Mouse (Mus musculus) adrenal gland, adult (tissue): ENCODE results near the gene Acaa1b.
A peak's percentile ranks its signal among the peaks of the same experiment; 100 is the strongest.

Experiments used
- DNase-seq, 2 experiments: peaks; one replicate each; pipeline ENCODE4 v3.0.0; 2022 to 2023; ENCODE audit warnings: low spot score in 1 of 2; ENCODE audit not compliant: inconsistent age in 2 of 2

The Acaa1b gene

GRCm38 (mm10) chr9:119156278-119157201 lies at the start of gene Acaa1b:
Acaa1b (minus strand) TSS chr9:119157093.
- peak; percentile 69 to 91 for DNase-seq

- DNase-seq = no peak
Observed at GRCm38 (mm10) chr9:119206666-119207065, 49.8 kb upstream of the Acaa1b start.

GRCm38 (mm10) chr9:119205756-119206155 lies 48.9 kb upstream of the Acaa1b start:
- DNase-seq = no peak

- no peak for DNase-seq
Observed at GRCm38 (mm10) chr9:119203617-119204016, 46.7 kb upstream of the Acaa1b start.

GRCm38 (mm10) chr9:119201653-119202052 lies 44.8 kb upstream of the Acaa1b start:
- no peak for DNase-seq

- peak in 1 of 2 experiments; percentile 35 for DNase-seq
Observed at GRCm38 (mm10) chr9:119199151-119199861, 42.4 kb upstream of the Acaa1b start.

GRCm38 (mm10) chr9:119192202-119192990 lies 35.5 kb upstream of the Acaa1b start:
- peak; percentile 10 to 66 for DNase-seq

- DNase-seq = peak in 1 of 2 experiments; percentile 35
Observed at GRCm38 (mm10) chr9:119181241-119181728, 24.4 kb upstream of the Acaa1b start.

- DNase-seq = no peak
Observed at GRCm38 (mm10) chr9:119179292-119179691, 22.4 kb upstream of the Acaa1b start.

- DNase-seq = no peak
Observed at GRCm38 (mm10) chr9:119167608-119168007, 10.7 kb upstream of the Acaa1b start.

- no peak for DNase-seq
Observed at GRCm38 (mm10) chr9:119165548-119165947, 8.7 kb upstream of the Acaa1b start.

- DNase-seq = peak in 1 of 2 experiments; percentile 28
Observed at GRCm38 (mm10) chr9:119164743-119165142, 7.8 kb upstream of the Acaa1b start.

GRCm38 (mm10) chr9:119160689-119161088 lies 3.8 kb upstream of the Acaa1b start:
- no peak for DNase-seq

GRCm38 (mm10) chr9:119158861-119159260 lies 2.0 kb upstream of the Acaa1b start, which contains the start of gene Gm47289:
Gm47289 (plus strand) TSS chr9:119159161.
- DNase-seq = no peak

GRCm38 (mm10) chr9:119155826-119156225 lies 1.1 kb downstream of the Acaa1b start:
- no peak for DNase-seq

GRCm38 (mm10) chr9:119155416-119155815 lies 1.5 kb downstream of the Acaa1b start:
- no peak for DNase-seq

- no peak for DNase-seq
Observed at GRCm38 (mm10) chr9:119151751-119152150, 5.1 kb downstream of the Acaa1b start.

- DNase-seq = peak; percentile 41 to 73
Observed at GRCm38 (mm10) chr9:119149601-119150000, 7.3 kb downstream of the Acaa1b start.

GRCm38 (mm10) chr9:119146098-119146770 lies 10.7 kb downstream of the Acaa1b start:
- DNase-seq = no peak

- DNase-seq = no peak
Observed at GRCm38 (mm10) chr9:119145638-119146037, 11.3 kb downstream of the Acaa1b start.
